Comparison of ENCODE assay signal across 21 mouse cellular contexts in genomic region chr9:34770951-34771350, GRCm38 (mm10).
A peak's percentile ranks its signal among the peaks of the same experiment; 100 is the strongest.
DNase-seq lines count a peak whose midpoint lies in the region; ATAC-seq lines count a peak whose summit lies in the region.
"Had no signal": no experiment of that assay in that cellular context is flagged by ENCODE, and none has a peak within 500 bp of the region (broad histone marks: within the 10 kb centered on the region; RNA-seq: fewer than 3 reads in every experiment).

No protein-coding gene starts in this region.

- no peak overlapping the region for H3K9ac ChIP-seq in neural tube, embryonic 14.5 days (replicated peaks; ENCODE audit: low read depth, low read length)
- H3K9ac ChIP-seq: embryonic facial prominence, embryonic 15.5 days; heart, embryonic 12.5 days; hindbrain, embryonic 14.5 days; intestine, embryonic 15.5 days had no signal

- 74% methylated on average over 4 of the region's 4 CpGs for WGBS in neural tube, embryonic 14.5 days

- H3K4me1 ChIP-seq in neural tube, embryonic 14.5 days (ENCODE audit: control insufficient read depth, insufficient read depth, low read length), result no peaks in the 10 kb centered on the region
- H3K4me1 ChIP-seq: embryonic facial prominence, embryonic 15.5 days; heart, embryonic 12.5 days; intestine, embryonic 15.5 days had no signal

- no peak overlapping the region for H3K4me2 ChIP-seq in neural tube, embryonic 14.5 days (ENCODE audit: low read depth, low read length)
- H3K4me2 ChIP-seq: embryonic facial prominence, embryonic 15.5 days; heart, embryonic 12.5 days; hindbrain, embryonic 14.5 days; intestine, embryonic 15.5 days had no signal

- peak; percentile 28; the same call in 1 of the 2 replicates for ATAC-seq in cerebellum, adult (ENCODE audit: insufficient number of reproducible peaks, low FRiP score, low TSS enrichment)
- no peak for ATAC-seq in neural tube, embryonic 14.5 days (ENCODE audit: low read depth)
- ATAC-seq: CD4-positive, CD25-positive, alpha-beta regulatory T cell, adult 4 months; intestine, embryonic 15.5 days had no signal

- H3K27ac ChIP-seq in neural tube, embryonic 14.5 days (ENCODE audit: low read depth, low read length), result peak overlapping the region; percentile 39; the same call in 1 of the 2 replicates
- H3K27ac ChIP-seq: embryonic facial prominence, embryonic 15.5 days; gastrocnemius, adult 2 months; hindbrain, embryonic 10.5 days; hindbrain, embryonic 14.5 days; intestine, embryonic 15.5 days had no signal

- no peak overlapping the region for H3K4me3 ChIP-seq in neural tube, embryonic 14.5 days (ENCODE audit: low read depth, low read length)
- H3K4me3 ChIP-seq: embryonic facial prominence, embryonic 15.5 days; erythroblast, embryonic 14.5 days; gastrocnemius, adult 2 months; heart, embryonic 12.5 days; hindbrain, embryonic 10.5 days; intestine, embryonic 15.5 days had no signal

- no peaks in the 10 kb centered on the region for H3K9me3 ChIP-seq in neural tube, embryonic 14.5 days (ENCODE audit: control insufficient read depth, low read length)
- H3K9me3 ChIP-seq: embryonic facial prominence, embryonic 15.5 days; G1E; intestine, embryonic 15.5 days had no signal

- H3K27me3 ChIP-seq in neural tube, embryonic 14.5 days (ENCODE audit: control insufficient read depth, insufficient read depth, low read length), result no peaks in the 10 kb centered on the region
- H3K27me3 ChIP-seq: embryonic facial prominence, embryonic 15.5 days; heart, embryonic 12.5 days; intestine, embryonic 15.5 days had no signal

- no peaks in the 10 kb centered on the region for H3K36me3 ChIP-seq in neural tube, embryonic 14.5 days (ENCODE audit: control insufficient read depth, insufficient read depth, low read length)
- H3K36me3 ChIP-seq: embryonic facial prominence, embryonic 15.5 days; G1E; heart, embryonic 12.5 days; hindbrain, embryonic 10.5 days; intestine, embryonic 15.5 days had no signal

- no peak for DNase-seq in cerebellum, adult 11-12 months
- peak; percentile 47 for DNase-seq in cerebellum, adult 9-11 months
- no peak for DNase-seq in cerebellum, postnatal 4 days (ENCODE audit: low spot score in 2 of 2)
- DNase-seq in neural tube, embryonic 10.5 days (ENCODE audit: extremely low spot score, low spot score), result no peak
- DNase-seq in urinary bladder, postnatal 25 days (ENCODE audit: low spot score), result no peak
- DNase-seq: adrenal gland, adult 8-10 months; adrenal gland, postnatal 36 days; B cell, adult 2 months; embryo, embryonic 11 days; gastrocnemius, adult 2 months; gastrocnemius, postnatal 25 days had no signal
